Mouse (Mus musculus): Measurements from ENCODE around the gene Casz1. TPM values are rescaled to one million over a fixed set of nuclear protein-coding genes. Genes with fewer than 3 reads are reported as not detected.

Gene Casz1
- polyA plus RNA-seq, 1 experiment = 0.03 TPM

DNA sequence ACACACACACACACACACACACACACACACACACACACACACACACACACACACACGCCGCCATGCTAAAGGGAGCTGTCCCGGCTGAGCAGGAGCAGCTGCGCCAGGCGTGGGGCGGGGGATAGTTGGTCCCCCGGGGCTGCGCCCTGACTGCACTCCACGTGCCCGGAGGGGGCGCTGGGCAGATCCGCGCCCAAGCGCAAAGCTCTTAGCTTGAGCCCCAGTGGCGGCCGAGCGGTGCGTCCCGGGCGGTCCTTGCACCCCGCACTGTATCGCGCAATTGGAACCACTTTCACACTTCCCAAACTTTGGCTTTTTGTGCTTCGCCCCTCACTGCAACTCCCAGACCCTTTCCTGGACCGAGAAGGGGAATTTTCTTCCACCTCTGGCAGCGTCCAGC, 2.6 kb downstream of the Casz1 start:
- no peak overlapping the region for H3K4me3 ChIP-seq (replicated peaks)
- peaks cover 76% of the 10 kb centered on the region for H3K27me3 ChIP-seq (ENCODE audit: control insufficient read depth)
- H3K9me3 ChIP-seq (ENCODE audit: control insufficient read depth, low read length) = no peaks in the 10 kb centered on the region
- TF ChIP-seq TAL1 (IDR thresholded peaks at IDR 0.05; ENCODE audit: low read length) (no peak), GATA1 (IDR thresholded peaks at IDR 0.05; ENCODE audit: low read length) (no peak)
- H3K36me3 ChIP-seq (ENCODE audit: control insufficient read depth) = no peaks in the 10 kb centered on the region
- no peaks in the 10 kb centered on the region for H3K4me1 ChIP-seq (ENCODE audit: control insufficient read depth)

GRCm38 (mm10) chr4:148807397-148807796, 3.2 kb downstream of the Casz1 start:
- Histone ChIP-seq H3K9me3 (ENCODE audit: control insufficient read depth, low read length) (no peaks in the 10 kb centered on the region), H3K36me3 (ENCODE audit: control insufficient read depth) (no peaks in the 10 kb centered on the region), H3K4me3 (replicated peaks) (no peak overlapping the region), H3K4me1 (ENCODE audit: control insufficient read depth) (no peaks in the 10 kb centered on the region), H3K27me3 (ENCODE audit: control insufficient read depth) (peaks cover 77% of the 10 kb centered on the region)
- TF ChIP-seq GATA1 (IDR thresholded peaks at IDR 0.05; ENCODE audit: low read length) (no peak), TAL1 (IDR thresholded peaks at IDR 0.05; ENCODE audit: low read length) (no peak)

- Histone ChIP-seq H3K27me3 (ENCODE audit: control insufficient read depth) (peaks cover 63% of the 10 kb centered on the region), H3K36me3 (ENCODE audit: control insufficient read depth) (no peaks in the 10 kb centered on the region)
Observed at GRCm38 (mm10) chr4:148808839-148809238, 4.6 kb downstream of the Casz1 start.

GRCm38 (mm10) chr4:148810706-148811105, 6.5 kb downstream of the Casz1 start:
- Histone ChIP-seq H3K4me3 (replicated peaks) (no peak overlapping the region), H3K27me3 (ENCODE audit: control insufficient read depth) (peaks cover 44% of the 10 kb centered on the region), H3K4me1 (ENCODE audit: control insufficient read depth) (no peaks in the 10 kb centered on the region), H3K36me3 (ENCODE audit: control insufficient read depth) (no peaks in the 10 kb centered on the region), H3K9me3 (ENCODE audit: control insufficient read depth, low read length) (no peaks in the 10 kb centered on the region)
- TF ChIP-seq GATA1 (IDR thresholded peaks at IDR 0.05; ENCODE audit: low read length) (no peak), TAL1 (IDR thresholded peaks at IDR 0.05; ENCODE audit: low read length) (no peak)

More at GRCm38 (mm10) chr4:148808839-148809238, 4.6 kb downstream of the Casz1 start:
- no peak for TF ChIP-seq GATA1 (IDR thresholded peaks at IDR 0.05; ENCODE audit: low read length)
- TF ChIP-seq TAL1 (IDR thresholded peaks at IDR 0.05; ENCODE audit: low read length) = no peak
- Histone ChIP-seq H3K9me3 (ENCODE audit: control insufficient read depth, low read length) (no peaks in the 10 kb centered on the region), H3K4me1 (ENCODE audit: control insufficient read depth) (no peaks in the 10 kb centered on the region), H3K4me3 (replicated peaks) (no peak overlapping the region)

DNA sequence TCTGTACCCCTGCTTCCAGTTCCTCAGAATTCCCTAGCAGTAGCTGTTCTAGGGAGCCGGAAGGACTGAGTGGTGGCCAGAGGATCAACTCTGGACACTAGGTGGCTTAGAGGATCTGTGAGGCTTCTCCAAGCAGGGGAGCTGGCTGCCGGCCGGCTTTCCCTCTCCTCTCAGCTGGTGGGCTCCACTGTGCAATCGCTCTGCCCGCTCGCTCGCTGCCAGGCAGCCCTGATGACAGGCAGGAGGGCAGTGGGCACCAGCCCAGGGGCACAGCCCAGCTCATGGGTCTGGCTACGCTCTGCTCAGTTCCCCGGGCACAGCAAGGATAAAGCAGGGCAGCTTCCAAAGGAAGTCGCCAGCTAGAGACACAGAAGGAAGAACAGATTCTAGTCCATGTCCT, 7.7 kb downstream of the Casz1 start:
- H3K4me3 ChIP-seq (replicated peaks) = no peak overlapping the region
- H3K4me1 ChIP-seq (ENCODE audit: control insufficient read depth) = no peaks in the 10 kb centered on the region
- TF ChIP-seq GATA1 (IDR thresholded peaks at IDR 0.05; ENCODE audit: low read length) = no peak
- no peak for TF ChIP-seq TAL1 (IDR thresholded peaks at IDR 0.05; ENCODE audit: low read length)
- no peaks in the 10 kb centered on the region for H3K36me3 ChIP-seq (ENCODE audit: control insufficient read depth)
- H3K9me3 ChIP-seq (ENCODE audit: control insufficient read depth, low read length) = no peaks in the 10 kb centered on the region
- peaks cover 32% of the 10 kb centered on the region for H3K27me3 ChIP-seq (ENCODE audit: control insufficient read depth)

- no peak overlapping the region for H3K4me3 ChIP-seq (replicated peaks)
- H3K9me3 ChIP-seq (ENCODE audit: control insufficient read depth, low read length) = no peaks in the 10 kb centered on the region
- H3K27me3 ChIP-seq (ENCODE audit: control insufficient read depth) = peaks cover 20% of the 10 kb centered on the region
- no peaks in the 10 kb centered on the region for H3K36me3 ChIP-seq (ENCODE audit: control insufficient read depth)
- no peaks in the 10 kb centered on the region for H3K4me1 ChIP-seq (ENCODE audit: control insufficient read depth)
- TF ChIP-seq TAL1 (IDR thresholded peaks at IDR 0.05; ENCODE audit: low read length) (no peak), GATA1 (IDR thresholded peaks at IDR 0.05; ENCODE audit: low read length) (no peak)
Observed at GRCm38 (mm10) chr4:148813247-148813646, 9.0 kb downstream of the Casz1 start.

DNA sequence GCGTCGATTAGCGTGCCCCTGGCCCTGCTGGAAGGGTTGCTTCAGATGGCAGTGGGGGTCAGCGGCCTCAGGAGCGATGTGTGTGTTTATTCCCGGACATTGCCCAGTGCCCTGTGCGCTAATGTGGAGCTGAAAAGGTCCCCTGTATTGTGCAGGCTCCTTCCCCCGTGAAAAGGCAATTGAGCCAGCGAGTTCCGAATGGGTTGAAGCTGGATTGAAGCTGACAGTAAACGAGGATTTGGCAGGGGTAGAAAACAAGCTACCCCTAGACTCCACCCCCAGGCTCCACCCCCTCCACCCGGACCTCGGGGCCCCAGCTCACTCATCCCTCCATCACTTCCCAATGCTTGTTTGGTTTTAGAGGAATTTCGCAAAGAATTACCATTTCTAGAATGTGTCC, 12.3 kb downstream of the Casz1 start:
- peaks cover 4% of the 10 kb centered on the region for H3K27me3 ChIP-seq (ENCODE audit: control insufficient read depth)

GRCm38 (mm10) chr4:148818161-148818560, 13.9 kb downstream of the Casz1 start:
- Histone ChIP-seq H3K36me3 (ENCODE audit: control insufficient read depth) (no peaks in the 10 kb centered on the region), H3K9me3 (ENCODE audit: control insufficient read depth, low read length) (no peaks in the 10 kb centered on the region), H3K4me3 (replicated peaks) (no peak overlapping the region), H3K4me1 (ENCODE audit: control insufficient read depth) (no peaks in the 10 kb centered on the region), H3K27me3 (ENCODE audit: control insufficient read depth) (no peaks in the 10 kb centered on the region)
- no peak for TF ChIP-seq GATA1 (IDR thresholded peaks at IDR 0.05; ENCODE audit: low read length)

More for the DNA sequence above, 12.3 kb downstream of the Casz1 start:
- Histone ChIP-seq H3K4me3 (replicated peaks) (no peak overlapping the region), H3K9me3 (ENCODE audit: control insufficient read depth, low read length) (no peaks in the 10 kb centered on the region), H3K4me1 (ENCODE audit: control insufficient read depth) (no peaks in the 10 kb centered on the region), H3K36me3 (ENCODE audit: control insufficient read depth) (no peaks in the 10 kb centered on the region)
- TF ChIP-seq TAL1 (IDR thresholded peaks at IDR 0.05; ENCODE audit: low read length) (no peak), GATA1 (IDR thresholded peaks at IDR 0.05; ENCODE audit: low read length) (no peak)

DNA sequence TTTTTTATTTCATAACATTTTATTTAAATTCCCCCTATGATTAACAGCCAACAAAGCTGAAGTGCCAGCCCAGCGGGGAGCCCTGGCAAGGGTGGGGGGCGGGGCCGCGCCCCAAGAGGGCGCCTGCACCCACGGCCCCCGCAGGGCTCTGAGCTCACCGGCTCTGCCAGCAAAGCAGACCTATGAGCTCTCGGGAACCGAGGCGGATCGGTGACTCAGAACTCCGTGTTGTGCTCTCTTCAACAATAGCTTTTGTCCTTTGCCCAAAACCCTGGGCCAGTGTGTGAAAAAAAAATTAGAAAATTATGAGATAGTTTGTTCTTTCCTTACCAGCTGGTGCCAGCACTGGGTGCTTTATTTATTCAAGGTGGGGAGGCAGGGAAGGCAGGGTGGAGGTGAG, 15.9 kb downstream of the Casz1 start:
- Histone ChIP-seq H3K36me3 (ENCODE audit: control insufficient read depth) (no peaks in the 10 kb centered on the region), H3K4me1 (ENCODE audit: control insufficient read depth) (no peaks in the 10 kb centered on the region), H3K4me3 (replicated peaks) (no peak overlapping the region), H3K27me3 (ENCODE audit: control insufficient read depth) (no peaks in the 10 kb centered on the region), H3K9me3 (ENCODE audit: control insufficient read depth, low read length) (no peaks in the 10 kb centered on the region)
- TF ChIP-seq GATA1 (IDR thresholded peaks at IDR 0.05; ENCODE audit: low read length) (no peak), TAL1 (IDR thresholded peaks at IDR 0.05; ENCODE audit: low read length) (no peak)

GRCm38 (mm10) chr4:148823281-148823680, 19.1 kb downstream of the Casz1 start:
- no peaks in the 10 kb centered on the region for H3K4me1 ChIP-seq (ENCODE audit: control insufficient read depth)
- no peak for TF ChIP-seq TAL1 (IDR thresholded peaks at IDR 0.05; ENCODE audit: low read length)
- no peak for TF ChIP-seq GATA1 (IDR thresholded peaks at IDR 0.05; ENCODE audit: low read length)
- H3K36me3 ChIP-seq (ENCODE audit: control insufficient read depth) = no peaks in the 10 kb centered on the region
- H3K9me3 ChIP-seq (ENCODE audit: control insufficient read depth, low read length) = no peaks in the 10 kb centered on the region
- H3K27me3 ChIP-seq (ENCODE audit: control insufficient read depth) = peaks cover 4% of the 10 kb centered on the region
- no peak overlapping the region for H3K4me3 ChIP-seq (replicated peaks)
